Mouse (Mus musculus): Measurements from ENCODE around the gene Zfp831. TPM values are rescaled to one million over a fixed set of nuclear protein-coding genes. Genes with fewer than 3 reads are reported as not detected.

Gene Zfp831
- total and polyA plus RNA-seq, 3 experiments, result 1.4 to 4.1 TPM; not detected in 1

DNA sequence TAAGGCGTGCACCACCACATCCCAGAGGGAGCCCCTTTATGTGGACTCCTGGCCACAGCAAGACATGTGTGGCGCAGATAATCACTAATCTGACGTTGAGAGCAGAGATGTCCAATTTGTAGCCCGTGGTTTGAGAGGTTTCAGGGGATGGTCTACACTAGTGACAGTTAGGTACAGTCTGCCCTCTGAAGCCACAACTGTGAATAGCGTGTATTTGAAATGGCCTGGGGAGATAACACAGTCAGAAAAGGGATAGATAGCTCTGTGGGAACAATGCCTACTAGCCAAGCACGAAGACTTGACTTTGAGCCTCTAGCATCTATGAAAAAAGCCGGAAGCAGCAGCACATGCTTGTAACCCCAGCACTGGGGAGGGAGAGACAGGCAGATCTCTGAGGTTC is 18.9 kb upstream of the Zfp831 start (continued):
- peak; percentile 42 for TF ChIP-seq SMC3 (IDR thresholded peaks at IDR 0.05; ENCODE audit: low read depth, low read length)
- no peak for TF ChIP-seq CHD2 (IDR thresholded peaks at IDR 0.05; ENCODE audit: low read length)
- TF ChIP-seq UBTF (IDR thresholded peaks at IDR 0.05; ENCODE audit: borderline replicate concordance, insufficient read depth, low read depth, low read length), result no peak
- no peak for TF ChIP-seq JUND (IDR thresholded peaks at IDR 0.05; ENCODE audit: low read depth, low read length)

- TF ChIP-seq GATA1 (IDR thresholded peaks at IDR 0.05; ENCODE audit: low read depth, low read length), result no peak
- TF ChIP-seq SIN3A (IDR thresholded peaks at IDR 0.05; ENCODE audit: low read length), result no peak
- no peak for TF ChIP-seq HCFC1 (IDR thresholded peaks at IDR 0.05; ENCODE audit: low read depth, low read length)
- TF ChIP-seq MAFK (IDR thresholded peaks at IDR 0.05; ENCODE audit: borderline replicate concordance, low read depth, low read length), result no peak
- TF ChIP-seq BHLHE40 (IDR thresholded peaks at IDR 0.05; ENCODE audit: borderline replicate concordance, low read depth, low read length), result no peak
- no peak for TF ChIP-seq POLR2AphosphoS5 (IDR thresholded peaks at IDR 0.05; ENCODE audit: borderline replicate concordance, low read depth, low read length)
- TF ChIP-seq TBP (IDR thresholded peaks at IDR 0.05; ENCODE audit: low read depth, low read length), result no peak
- TF ChIP-seq MYB (IDR thresholded peaks at IDR 0.05; ENCODE audit: low read depth, low read length), result no peak
- TF ChIP-seq USF2 (IDR thresholded peaks at IDR 0.05; ENCODE audit: borderline replicate concordance in 1 of 2, insufficient read depth in 1 of 2, low read depth in 1 of 2, low read length in 2 of 2), result no peak
- Histone ChIP-seq H3K27ac (ENCODE audit: control insufficient read depth, low read depth, low read length) (no peak overlapping the region), H3K36me3 (ENCODE audit: control insufficient read depth in 1 of 2, insufficient read depth in 2 of 2, low read length in 2 of 2) (peaks cover 0 to 21% of the 10 kb centered on the region in 2 experiments; a peak in 2 of 4 replicates), H3K4me1 (ENCODE audit: control insufficient read depth in 1 of 2, insufficient read depth in 2 of 2, low read length in 2 of 2) (peaks cover 13 to 29% of the 10 kb centered on the region in 2 experiments), H3K4me3 (ENCODE audit: control insufficient read depth in 1 of 2, insufficient read depth in 1 of 2, low read depth in 2 of 2, low read length in 2 of 2) (no peak overlapping the region), H3K9ac (ENCODE audit: control insufficient read depth, low read depth, low read length, poor library complexity, severe bottlenecking) (no peak overlapping the region), H3K9me3 (replicated peaks; ENCODE audit: insufficient read depth, low read length) (no peaks in the 10 kb centered on the region), H3K79me2 (ENCODE audit: control insufficient read depth, insufficient read depth, low read length, poor library complexity) (no peaks in the 10 kb centered on the region), H3K27me3 (ENCODE audit: control insufficient read depth in 1 of 2, insufficient read depth in 2 of 2, low read length in 2 of 2) (no peaks in the 10 kb centered on the region)
- DNase-seq (ENCODE audit: low read depth, low spot score), result no peak
These were observed 16.3 kb upstream of the Zfp831 start for GRCm38 (mm10) chr2:174627021-174627420.

GRCm38 (mm10) chr2:174629299-174629850 is 14.0 kb upstream of the Zfp831 start:
- peak; percentile 28 for DNase-seq (ENCODE audit: low read depth, low spot score)
- TF ChIP-seq RCOR1 (IDR thresholded peaks at IDR 0.05; ENCODE audit: low read depth, low read length), result no peak
- no peak for TF ChIP-seq TCF12 (IDR thresholded peaks at IDR 0.05; ENCODE audit: low read depth, low read length)
- TF ChIP-seq SIN3A (IDR thresholded peaks at IDR 0.05; ENCODE audit: low read length), result no peak
- no peak for TF ChIP-seq E2F4 (IDR thresholded peaks at IDR 0.05; ENCODE audit: borderline replicate concordance, low read depth, low read length)
- Histone ChIP-seq H3K36me3 (ENCODE audit: control insufficient read depth in 1 of 2, insufficient read depth in 2 of 2, low read length in 2 of 2) (peaks cover 0 to 7% of the 10 kb centered on the region in 2 experiments; a peak in 2 of 4 replicates), H3K9me3 (replicated peaks; ENCODE audit: insufficient read depth, low read length) (no peaks in the 10 kb centered on the region), H3K27ac (ENCODE audit: control insufficient read depth, low read depth, low read length) (no peak overlapping the region), H3K27me3 (ENCODE audit: control insufficient read depth in 1 of 2, insufficient read depth in 2 of 2, low read length in 2 of 2) (no peaks in the 10 kb centered on the region), H3K9ac (ENCODE audit: control insufficient read depth, low read depth, low read length, poor library complexity, severe bottlenecking) (no peak overlapping the region), H3K79me2 (ENCODE audit: control insufficient read depth, insufficient read depth, low read length, poor library complexity) (no peaks in the 10 kb centered on the region), H3K4me1 (ENCODE audit: control insufficient read depth in 1 of 2, insufficient read depth in 2 of 2, low read length in 2 of 2) (peaks cover 6 to 9% of the 10 kb centered on the region in 2 experiments), H3K4me3 (ENCODE audit: control insufficient read depth in 1 of 2, insufficient read depth in 1 of 2, low read depth in 2 of 2, low read length in 2 of 2) (no peak overlapping the region)
